Mouse (Mus musculus): ENCODE measurements around the gene Ccdc13.

The Ccdc13 gene

GRCm38 (mm10) chr9:121847138-121847537 lies 7.9 kb upstream of the Ccdc13 start:
- DNase-seq (ENCODE audit: low spot score in 2 of 2), result no peak

DNA sequence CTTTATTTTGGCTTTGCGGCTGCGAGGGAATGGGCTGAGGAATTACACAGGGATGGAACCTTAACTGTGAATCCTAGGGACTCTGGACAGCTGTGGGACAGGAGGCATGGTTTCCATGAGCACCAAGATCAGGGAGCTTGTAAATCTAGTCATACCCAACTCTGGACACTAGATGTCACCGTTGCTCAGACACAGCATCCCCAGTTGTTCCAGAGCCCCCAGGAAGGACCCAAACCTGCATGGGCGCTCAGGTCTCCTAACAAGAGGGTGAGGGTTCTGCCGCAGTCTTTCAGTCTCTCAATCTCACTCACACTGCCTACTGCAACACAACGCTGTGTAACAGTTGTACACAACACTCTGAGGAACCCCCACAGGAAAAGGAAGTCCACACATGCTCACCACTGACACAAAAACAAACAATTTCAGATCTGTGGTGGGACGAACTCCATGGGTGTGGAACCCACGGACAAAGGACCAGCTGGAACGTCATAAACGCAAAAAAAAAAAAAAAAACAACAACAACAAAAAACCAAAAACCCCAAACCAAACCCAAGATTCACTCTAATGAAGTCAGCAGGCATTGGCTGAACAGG lies 7.4 kb upstream of the Ccdc13 start:
- DNase-seq (ENCODE audit: low spot score in 2 of 2), result peak in 1 of 2 experiments; percentile 19

DNA sequence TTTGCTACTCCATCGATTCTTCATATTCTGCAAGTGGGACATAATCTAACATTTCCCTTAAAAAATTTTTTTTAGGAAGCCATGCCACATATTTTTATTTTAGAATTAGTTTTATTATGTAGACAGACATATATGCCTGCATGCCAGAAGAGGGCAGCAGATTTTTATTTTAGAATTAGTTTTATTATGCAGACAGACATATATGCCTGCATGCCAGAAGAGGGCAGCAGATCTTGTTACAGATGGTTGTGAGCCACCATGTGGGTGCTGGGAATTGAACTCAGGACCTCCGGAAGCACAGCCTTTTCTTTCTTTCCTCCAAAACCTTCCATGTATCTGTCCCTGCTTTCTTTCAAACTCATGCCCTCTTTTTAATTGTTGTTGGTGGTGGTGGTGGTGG lies 3.7 kb upstream of the Ccdc13 start:
- DNase-seq (ENCODE audit: low spot score in 2 of 2), result no peak

- DNase-seq (ENCODE audit: low spot score in 2 of 2), result no peak
Observed at GRCm38 (mm10) chr9:121839622-121839965, 333 bp upstream of the Ccdc13 start.

- no peak for DNase-seq (ENCODE audit: low spot score in 2 of 2)
Observed at GRCm38 (mm10) chr9:121838008-121838407, 1.3 kb downstream of the Ccdc13 start.

- no peak for DNase-seq (ENCODE audit: low spot score in 2 of 2)
Observed at GRCm38 (mm10) chr9:121833825-121834224, 5.4 kb downstream of the Ccdc13 start.

DNA sequence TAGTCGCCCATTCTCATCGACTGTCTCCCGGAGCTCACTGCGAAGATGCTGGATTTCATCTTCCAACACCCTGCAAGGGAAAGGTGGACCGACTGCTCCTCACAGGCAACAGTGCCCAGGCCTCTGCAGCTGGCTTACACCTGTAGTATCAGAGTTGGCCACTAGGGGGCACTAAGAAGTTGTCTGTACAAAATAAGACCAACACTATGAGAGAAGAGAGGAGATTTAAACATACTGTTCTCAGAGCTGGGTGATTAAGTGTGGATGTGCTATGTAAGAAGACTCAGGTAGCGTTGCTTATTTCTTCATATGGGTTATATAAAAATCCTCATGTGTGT lies 8.3 kb downstream of the Ccdc13 start:
- peak; percentile 75 to 92 for DNase-seq (ENCODE audit: low spot score in 2 of 2)

DNA sequence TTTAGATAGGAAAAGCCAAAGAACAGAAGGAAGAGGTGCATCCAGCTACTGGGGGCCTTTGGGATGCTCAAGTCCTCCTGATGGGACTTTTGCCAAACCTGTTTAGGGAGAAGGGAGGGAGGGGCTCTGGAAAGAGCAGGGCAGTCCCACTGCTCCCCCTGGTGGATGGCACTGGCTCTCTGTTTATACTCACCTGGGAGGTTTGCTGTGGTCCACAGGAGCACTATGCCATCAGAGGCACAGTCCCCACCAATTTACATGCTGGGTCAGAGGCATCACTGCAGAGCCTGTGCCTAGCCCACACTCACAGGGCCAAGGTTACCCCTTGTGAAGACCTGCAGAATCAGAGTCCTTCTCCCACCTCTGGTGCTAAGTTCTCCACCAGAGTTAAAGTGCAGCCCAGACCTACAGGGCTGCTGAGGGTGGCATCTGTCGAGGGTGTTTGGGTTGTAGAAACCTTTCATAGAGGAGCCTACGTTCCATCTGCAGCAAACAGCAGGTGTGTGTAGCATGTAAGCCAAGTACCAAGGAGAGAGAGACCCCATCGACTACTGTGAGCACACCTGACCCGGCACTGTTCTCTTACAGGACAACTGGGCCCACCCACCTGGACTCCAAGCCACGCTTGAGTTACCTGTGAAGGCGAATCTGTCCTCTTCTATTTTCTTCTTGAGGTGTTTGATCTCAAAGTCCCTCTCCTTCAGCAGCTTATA lies 8.9 kb downstream of the Ccdc13 start:
- DNase-seq (ENCODE audit: low spot score in 2 of 2), result peak in 1 of 2 experiments; percentile 75

DNA sequence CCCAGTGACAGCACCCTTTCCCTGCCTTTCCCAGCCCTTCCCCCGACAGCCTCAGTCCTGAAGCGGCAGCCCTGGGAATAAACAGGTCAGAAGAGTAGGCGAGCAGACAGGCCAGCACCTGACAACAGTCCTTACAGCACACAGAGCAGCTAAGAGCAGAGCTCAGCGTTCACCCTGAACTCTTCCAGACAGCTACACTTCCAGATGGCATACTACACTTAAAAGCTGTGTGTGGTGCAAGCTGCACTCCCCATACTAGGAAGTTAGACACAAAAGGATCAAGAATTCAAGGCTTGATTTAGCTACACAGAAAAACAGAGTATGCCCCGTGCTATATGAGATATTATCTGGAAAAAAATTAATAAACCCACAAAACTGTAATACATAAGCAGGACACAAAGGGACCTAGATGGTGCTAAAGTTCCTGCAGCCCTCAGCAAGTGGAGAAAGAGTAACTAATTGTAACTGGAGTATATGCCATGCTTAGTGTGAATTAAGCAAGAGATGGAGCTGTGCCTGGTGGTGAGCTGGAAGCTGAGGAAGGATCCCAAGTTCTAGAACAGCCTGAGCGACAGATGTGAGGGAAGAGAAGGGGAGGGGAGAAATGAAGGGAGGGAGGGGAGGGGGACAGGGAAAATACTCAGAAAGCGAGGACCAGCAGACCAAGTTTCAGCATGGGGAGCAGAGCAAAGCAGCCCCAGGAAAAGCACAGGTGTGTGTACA lies 9.8 kb downstream of the Ccdc13 start:
- DNase-seq (ENCODE audit: low spot score in 2 of 2), result no peak

GRCm38 (mm10) chr9:121828314-121828713 lies 10.9 kb downstream of the Ccdc13 start:
- DNase-seq (ENCODE audit: low spot score in 2 of 2), result no peak

DNA sequence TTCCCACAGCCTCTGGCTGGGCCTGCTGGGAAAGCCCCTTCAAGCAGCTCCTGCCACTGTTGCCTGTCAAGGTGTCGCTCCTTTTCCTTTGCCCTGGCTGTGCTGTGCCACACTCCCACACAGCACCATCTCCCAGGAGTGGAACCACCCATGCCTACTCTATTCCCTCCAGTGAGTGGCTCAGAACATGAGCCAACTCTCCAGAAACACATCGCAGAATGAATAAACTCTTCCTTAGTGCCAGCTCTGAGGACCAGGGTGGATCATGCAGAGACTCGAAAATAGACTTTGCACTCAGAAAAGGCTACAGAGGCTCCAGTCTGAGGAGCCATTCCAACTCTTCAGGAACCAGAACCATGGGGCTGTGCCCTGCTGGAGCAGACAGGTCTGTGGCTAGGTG lies 12.9 kb downstream of the Ccdc13 start:
- no peak for DNase-seq (ENCODE audit: low spot score in 2 of 2)

GRCm38 (mm10) chr9:121823991-121824390 lies 15.3 kb downstream of the Ccdc13 start:
- DNase-seq (ENCODE audit: low spot score in 2 of 2), result no peak

- no peak for DNase-seq (ENCODE audit: low spot score in 2 of 2)
Observed at GRCm38 (mm10) chr9:121823051-121823450, 16.2 kb downstream of the Ccdc13 start.

- DNase-seq (ENCODE audit: low spot score in 2 of 2), result no peak
Observed at GRCm38 (mm10) chr9:121822585-121822991, 16.7 kb downstream of the Ccdc13 start.

GRCm38 (mm10) chr9:121820765-121821164 lies 18.5 kb downstream of the Ccdc13 start:
- no peak for DNase-seq (ENCODE audit: low spot score in 2 of 2)

- DNase-seq (ENCODE audit: low spot score in 2 of 2), result no peak
Observed at GRCm38 (mm10) chr9:121819771-121820471, 19.3 kb downstream of the Ccdc13 start.

DNA sequence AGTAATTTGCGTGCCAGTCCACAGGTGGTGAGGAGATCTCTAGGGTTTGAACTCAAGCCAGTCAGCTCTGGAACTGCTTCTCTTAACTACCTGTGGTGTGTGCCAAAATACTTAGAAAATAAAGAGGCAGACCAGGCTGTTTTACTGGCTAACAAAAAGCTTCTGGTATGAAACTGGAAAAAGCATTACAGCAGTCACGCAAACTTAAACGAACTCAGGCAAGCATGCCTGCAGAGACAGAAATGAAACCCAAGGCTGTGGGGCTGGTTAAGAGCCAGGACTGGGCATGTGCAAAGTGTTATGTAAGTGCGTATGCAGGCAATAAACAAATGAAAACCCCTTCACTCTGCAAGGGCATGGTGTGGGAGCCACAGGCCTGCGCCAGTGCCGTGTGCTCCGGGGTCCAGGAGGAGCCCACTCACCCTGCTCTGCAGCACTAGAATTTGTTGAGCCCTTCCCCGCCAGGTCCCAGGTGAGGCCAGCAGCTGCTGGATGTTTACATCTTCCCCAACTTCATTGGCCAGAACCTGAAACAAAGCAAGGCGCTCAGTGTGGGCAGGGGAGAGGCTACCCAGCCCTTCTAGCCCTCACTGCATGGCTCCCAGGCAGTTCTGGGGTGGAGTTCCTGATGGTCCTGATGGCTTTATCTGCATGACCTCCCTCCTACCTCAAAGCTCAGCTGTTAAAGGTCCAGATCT lies 20.0 kb downstream of the Ccdc13 start:
- DNase-seq (ENCODE audit: low spot score in 2 of 2), result no peak

DNA sequence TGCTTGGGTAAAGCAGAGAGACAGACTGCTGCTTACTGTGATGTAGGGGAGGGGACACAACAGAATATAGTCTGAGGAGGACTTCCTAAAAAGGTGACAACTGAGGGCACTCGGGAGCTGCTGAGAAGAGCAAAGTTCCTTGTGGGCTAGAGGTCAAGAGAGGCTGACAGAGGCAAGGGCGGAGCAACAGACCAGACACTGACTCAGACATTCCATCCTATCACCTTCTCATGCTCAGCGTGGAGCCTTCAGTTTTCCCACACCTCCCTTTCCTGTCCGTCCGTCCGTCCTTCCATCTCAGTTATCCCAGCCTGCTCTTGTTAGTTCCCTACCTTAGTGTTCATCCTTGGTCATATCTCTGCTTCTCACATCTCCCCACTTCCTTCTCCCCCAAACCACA lies 24.1 kb downstream of the Ccdc13 start:
- DNase-seq (ENCODE audit: low spot score in 2 of 2), result no peak

GRCm38 (mm10) chr9:121810081-121810821 lies 29.0 kb downstream of the Ccdc13 start:
- no peak for DNase-seq (ENCODE audit: low spot score in 2 of 2)

DNA sequence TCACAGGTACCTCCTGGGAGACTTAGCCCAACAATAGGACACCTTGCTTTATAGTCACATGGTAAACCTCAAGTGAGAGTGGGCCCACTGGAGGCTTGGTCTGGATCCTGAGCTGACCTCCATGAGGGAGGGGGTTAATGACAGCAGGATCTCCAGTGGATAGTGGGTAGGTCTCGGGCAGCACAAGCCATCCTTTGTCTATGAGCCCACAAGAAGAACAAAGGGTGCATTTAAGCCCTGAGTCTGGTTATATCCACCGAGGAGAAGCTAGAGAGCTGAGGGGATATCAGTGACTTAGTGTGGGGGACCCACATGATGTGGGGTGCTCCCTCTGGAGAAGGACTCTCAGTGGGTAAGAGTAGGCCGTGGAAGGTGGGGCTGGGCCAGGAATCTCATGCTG lies 30.8 kb downstream of the Ccdc13 start:
- DNase-seq (ENCODE audit: low spot score in 2 of 2), result no peak

DNA sequence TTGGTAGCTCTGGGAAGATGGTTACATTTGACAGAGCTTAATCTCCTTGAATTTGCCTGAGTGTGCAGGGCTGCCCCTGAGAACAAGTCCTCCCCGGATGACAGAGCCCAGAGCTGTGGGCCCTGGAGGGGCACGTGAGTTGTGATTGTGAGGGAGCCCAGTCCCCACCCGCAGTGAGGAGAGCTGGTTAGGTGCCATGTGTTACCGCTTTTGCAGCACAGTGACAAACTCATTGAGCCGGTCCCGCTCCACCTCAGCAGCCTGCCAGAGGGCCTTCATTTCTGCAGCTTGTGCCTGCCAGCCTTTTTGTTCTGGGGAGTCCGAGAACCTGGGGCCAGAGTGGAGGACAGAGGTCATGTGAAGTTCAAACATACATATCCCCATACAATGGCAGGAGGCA lies 31.3 kb downstream of the Ccdc13 start:
- DNase-seq (ENCODE audit: low spot score in 2 of 2), result no peak

Measured in spleen, postnatal 4 days (tissue).